Mouse (Mus musculus) hindbrain, postnatal 0 days (tissue): Measurements from ENCODE around the gene Cflar. TPM values are rescaled to one million over a fixed set of nuclear protein-coding genes. Genes with fewer than 3 reads are reported as not detected.

ENCODE experiments used
- ATAC-seq: fragments of 200-750 bp; cut with Nextera tagmentation; 2 replicates; pipeline ENCODE4 v1.8.0; 2017; ENCODE audit warnings: mild to moderate bottlenecking, moderate TSS enrichment, moderate library complexity
- DNase-seq: peaks from one replicate; pipeline ENCODE4 v3.0.0-alpha.2; 2015; ENCODE audit warnings: low spot score
- H3K27ac ChIP-seq: fragments of 300-500 bp; sonication (generic); 2 replicates; pipeline ENCODE4 v1.5.1; 2014; ENCODE audit warnings: mild to moderate bottlenecking
- H3K27me3 ChIP-seq: fragments of 300-500 bp; sonication (generic); 2 replicates; pipeline ENCODE4 v1.6.1; 2014; ENCODE audit warnings: low read length, mixed read lengths; ENCODE audit not compliant: insufficient read depth
- H3K36me3 ChIP-seq: fragments of 300-500 bp; sonication (generic); 2 replicates; pipeline ENCODE4 v1.6.1; 2014; ENCODE audit warnings: low read length, mixed read lengths; ENCODE audit not compliant: insufficient read depth
- H3K4me1 ChIP-seq: fragments of 300-500 bp; sonication (generic); 2 replicates; pipeline ENCODE4 v1.6.1; 2014; ENCODE audit warnings: antibody characterized with exemption, low read length, mixed read lengths; ENCODE audit not compliant: insufficient read depth
- H3K4me2 ChIP-seq: fragments of 300-500 bp; sonication (generic); 2 replicates; pipeline ENCODE4 v1.6.1; 2014; ENCODE audit warnings: low read depth, mild to moderate bottlenecking, low read length, moderate library complexity, mixed read lengths
- H3K4me3 ChIP-seq: fragments of 300-500 bp; sonication (generic); 2 replicates; pipeline ENCODE4 v1.5.1; 2014; ENCODE audit warnings: low read length
- H3K9ac ChIP-seq: fragments of 300-500 bp; sonication (generic); replicated peaks from 2 replicates; pipeline ENCODE4 v1.6.1; 2014; ENCODE audit warnings: mild to moderate bottlenecking, low read length, moderate library complexity, mixed read lengths
- H3K9me3 ChIP-seq: fragments of 300-500 bp; sonication (generic); 2 replicates; pipeline ENCODE4 v1.6.1; 2016; ENCODE audit warnings: low read length, mixed read lengths
- CTCF ChIP-seq: IDR thresholded peaks from 2 replicates; pipeline ENCODE4 v1.5.1; 2016; ENCODE audit warnings: antibody characterized with exemption, control low read depth, low read depth
- WGBS: fragments of 180-500 bp; shearing (Covaris S2); extraction: QIAGEN DNeasy Blood & Tissue Kit; methylation state at CpG from one replicate; pipeline ENCODE4 v1.1.7; 2014; 5-methylcytosine and 5-hydroxymethylcytosine counted together
- polyA plus RNA-seq: library from polyadenylated mRNA; unstranded; fragments of >200 nt; fragmentation: Nextera tagmentation; extraction: Ambion mirVana; gene quantifications from 2 replicates; pipeline ENCODE4 v1.2.1, GENCODE M21; 2015
- total RNA-seq: library from RNA; depleted of rRNA; stranded (reverse); fragments of >200 nt; gene quantifications from 2 replicates; pipeline ENCODE4 v1.2.3, GENCODE M21; 2014

Cflar gene
- total and polyA plus RNA-seq, 2 experiments from 2014 or later = 22.4 to 24.4 TPM

- H3K9ac ChIP-seq = peak overlapping the region; percentile 70
- TF ChIP-seq CTCF = no peak
- peak overlapping the region; percentile 96 for H3K27ac ChIP-seq
- DNase-seq (peak; percentile 51), ATAC-seq (peak; percentile 84)
- no peaks in the 10 kb centered on the region for H3K27me3 ChIP-seq
- peak overlapping the region; percentile 73 for H3K4me2 ChIP-seq
- WGBS = 3% methylated on average over 17 of the region's 17 CpGs
- no peaks in the 10 kb centered on the region for H3K9me3 ChIP-seq
- no peaks in the 10 kb centered on the region for H3K4me1 ChIP-seq
- no peaks in the 10 kb centered on the region for H3K36me3 ChIP-seq
- H3K4me3 ChIP-seq = peak overlapping the region; percentile 64
These were observed 1.1 kb downstream of the Cflar start for GRCm38 (mm10) chr1:58712076-58713061.

GRCm38 (mm10) chr1:58713081-58713892 lies 2.0 kb downstream of the Cflar start:
- H3K27me3 ChIP-seq = no peaks in the 10 kb centered on the region
- no peaks in the 10 kb centered on the region for H3K4me1 ChIP-seq
- WGBS = 7% methylated on average over 31 of the region's 31 CpGs
- DNase-seq (peak; percentile 84), ATAC-seq (peak; percentile 55)
- H3K36me3 ChIP-seq = no peaks in the 10 kb centered on the region
- peak overlapping the region; percentile 73 for H3K4me2 ChIP-seq
- H3K9me3 ChIP-seq = no peaks in the 10 kb centered on the region
- peak overlapping the region; percentile 70 for H3K9ac ChIP-seq
- peak; percentile 40 for TF ChIP-seq CTCF
- peak overlapping the region; percentile 60 for H3K4me3 ChIP-seq
- peak overlapping the region; percentile 94 for H3K27ac ChIP-seq

- H3K27ac ChIP-seq = peak overlapping the region; percentile 94
- ATAC-seq (no peak), DNase-seq (peak; percentile 67)
- H3K9ac ChIP-seq = peak overlapping the region; percentile 70; the same call in 1 of the 2 replicates
- H3K9me3 ChIP-seq = no peaks in the 10 kb centered on the region
- H3K27me3 ChIP-seq = no peaks in the 10 kb centered on the region
- WGBS = 45% methylated on average over 4 of the region's 4 CpGs
- no peaks in the 10 kb centered on the region for H3K4me1 ChIP-seq
- TF ChIP-seq CTCF = no peak
- H3K36me3 ChIP-seq = no peaks in the 10 kb centered on the region
- peak overlapping the region; percentile 60 for H3K4me3 ChIP-seq
- peak overlapping the region; percentile 73 for H3K4me2 ChIP-seq
These were observed 2.6 kb downstream of the Cflar start for GRCm38 (mm10) chr1:58713893-58714231.

GRCm38 (mm10) chr1:58714361-58714760 lies 3.1 kb downstream of the Cflar start:
- peak overlapping the region; percentile 60 for H3K4me3 ChIP-seq
- DNase-seq = no peak
- H3K27me3 ChIP-seq = no peaks in the 10 kb centered on the region
- ATAC-seq = no peak
- H3K9me3 ChIP-seq = no peaks in the 10 kb centered on the region
- peak overlapping the region; percentile 73 for H3K4me2 ChIP-seq
- H3K36me3 ChIP-seq = no peaks in the 10 kb centered on the region
- no peak overlapping the region for H3K27ac ChIP-seq
- no peaks in the 10 kb centered on the region for H3K4me1 ChIP-seq
- H3K9ac ChIP-seq = no peak overlapping the region
- no peak for TF ChIP-seq CTCF
- WGBS = 44% methylated on average over 1 of the region's 1 CpGs

GRCm38 (mm10) chr1:58715536-58715935 lies 4.2 kb downstream of the Cflar start:
- Histone ChIP-seq H3K27ac (no peak overlapping the region), H3K4me1 (no peaks in the 10 kb centered on the region), H3K4me3 (no peak overlapping the region), H3K27me3 (no peaks in the 10 kb centered on the region), H3K9me3 (no peaks in the 10 kb centered on the region), H3K36me3 (no peaks in the 10 kb centered on the region), H3K9ac (no peak overlapping the region), H3K4me2 (peak overlapping the region; percentile 21; the same call in 1 of the 2 replicates)
- no peak for DNase-seq
- ATAC-seq = no peak
- no peak for TF ChIP-seq CTCF

GRCm38 (mm10) chr1:58716162-58716882 lies 5.0 kb downstream of the Cflar start:
- WGBS = 60% methylated on average over 7 of the region's 7 CpGs
- no peak for TF ChIP-seq CTCF
- Histone ChIP-seq H3K9ac (no peak overlapping the region), H3K4me2 (peak overlapping the region; percentile 21; the same call in 1 of the 2 replicates), H3K36me3 (no peaks in the 10 kb centered on the region), H3K9me3 (no peaks in the 10 kb centered on the region), H3K4me3 (no peak overlapping the region), H3K4me1 (no peaks in the 10 kb centered on the region), H3K27ac (no peak overlapping the region), H3K27me3 (no peaks in the 10 kb centered on the region)
- no peak for DNase-seq
- no peak for ATAC-seq
